Mouse (Mus musculus): ENCODE measurements around the gene Gm42669.

Gm42669 gene

GRCm38 (mm10) chr5:107521897-107522296, 14.5 kb downstream of the Gm42669 start:
- DNase-seq, result no peak

GRCm38 (mm10) chr5:107524281-107524680, 16.9 kb downstream of the Gm42669 start:
- DNase-seq, result no peak

GRCm38 (mm10) chr5:107528856-107529255, 21.4 kb downstream of the Gm42669 start:
- no peak for DNase-seq

GRCm38 (mm10) chr5:107533590-107533989, 26.2 kb downstream of the Gm42669 start:
- no peak for DNase-seq

- no peak for DNase-seq
Observed at GRCm38 (mm10) chr5:107534581-107534980, 27.2 kb downstream of the Gm42669 start, which contains the start of gene 1700028K03Rik. 1700028K03Rik (plus strand) TSS chr5:107534709.

- DNase-seq, result no peak
Observed at GRCm38 (mm10) chr5:107541696-107542095, 34.3 kb downstream of the Gm42669 start.

- DNase-seq, result no peak
Observed at GRCm38 (mm10) chr5:107545927-107546326, 38.5 kb downstream of the Gm42669 start.

- DNase-seq, result no peak
Observed at GRCm38 (mm10) chr5:107547955-107548354, 40.5 kb downstream of the Gm42669 start.

GRCm38 (mm10) chr5:107548444-107548843, 41.0 kb downstream of the Gm42669 start:
- DNase-seq, result no peak

GRCm38 (mm10) chr5:107554336-107554735, 46.9 kb downstream of the Gm42669 start:
- DNase-seq, result no peak

- DNase-seq, result no peak
Observed at GRCm38 (mm10) chr5:107556969-107557368, 49.5 kb downstream of the Gm42669 start.

GRCm38 (mm10) chr5:107569148-107569547, 61.7 kb downstream of the Gm42669 start:
- DNase-seq, result no peak

GRCm38 (mm10) chr5:107597301-107598077, 90.1 kb downstream of the Gm42669 start, which contains the start of the genes Rpap2 and Glmn:
Rpap2 (plus strand) TSS chr5:107597373.
Glmn (minus strand) TSS chr5:107597888.
- peak; percentile 88 for DNase-seq

GRCm38 (mm10) chr5:107598380-107598779, 91.0 kb downstream of the Gm42669 start:
- no peak for DNase-seq

- peak; percentile 23 for DNase-seq
Observed at GRCm38 (mm10) chr5:107611224-107611623, 103.8 kb downstream of the Gm42669 start.

GRCm38 (mm10) chr5:107617986-107618385, 110.6 kb downstream of the Gm42669 start:
- no peak for DNase-seq

- DNase-seq, result no peak
Observed at GRCm38 (mm10) chr5:107621327-107621726, 113.9 kb downstream of the Gm42669 start.

Measured in cerebellum, adult 11-12 months (tissue).